Mouse (Mus musculus) bone marrow macrophage, adult 2 months (primary cell): ENCODE data around the gene Heatr5a.

Experiments
- CTCF ChIP-seq: IDR thresholded peaks from 2 replicates; pipeline ENCODE4 v1.5.1; 2012; ENCODE audit warnings: low read depth, mild to moderate bottlenecking, low read length, moderate library complexity
- POLR2A ChIP-seq: IDR thresholded peaks from 2 replicates; pipeline ENCODE4 v1.6.1; 2012; ENCODE audit warnings: mild to moderate bottlenecking, low read depth, low read length, borderline replicate concordance

- TF ChIP-seq CTCF = no peak
- TF ChIP-seq POLR2A = no peak
These were observed 82.5 kb downstream of the Heatr5a start for GRCm38 (mm10) chr12:51888609-51889008.
